Mouse (Mus musculus) thymus, adult 2 months (tissue): ENCODE measurements around the gene Adh7.

ENCODE experiments used
- CTCF ChIP-seq: fragments of 200-500 bp; IDR thresholded peaks from 2 replicates; pipeline ENCODE4 v1.5.1; 2012; ENCODE audit warnings: mild to moderate bottlenecking, control low read depth, low read length, moderate library complexity, borderline replicate concordance; ENCODE audit not compliant: control insufficient read depth, poor library complexity, insufficient read depth; ENCODE audit errors: extremely low read depth
- POLR2A ChIP-seq: fragments of 200-500 bp; IDR thresholded peaks from 2 replicates; pipeline ENCODE4 v1.6.1; 2012; ENCODE audit warnings: mild to moderate bottlenecking, low read length, control low read depth, moderate library complexity; ENCODE audit not compliant: control insufficient read depth, poor library complexity, insufficient read depth; ENCODE audit errors: extremely low read depth

DNA sequence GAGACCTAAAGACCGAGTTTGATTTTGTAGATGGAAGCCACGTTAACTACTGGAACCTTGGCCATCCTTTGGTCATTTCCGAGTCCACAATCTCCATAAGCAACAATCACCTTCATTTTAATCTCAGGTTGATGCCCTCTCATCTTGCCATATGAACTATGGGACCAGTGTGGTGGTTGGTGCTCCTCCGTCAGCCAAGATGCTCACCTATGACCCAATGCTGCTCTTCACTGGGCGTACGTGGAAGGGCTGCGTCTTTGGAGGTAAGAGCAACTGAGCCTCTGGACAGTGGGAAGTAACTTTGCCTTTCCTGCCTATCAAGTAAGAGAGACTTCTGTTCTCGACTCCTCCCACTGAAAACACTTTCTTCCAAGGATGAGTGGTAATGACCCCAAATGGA lies 10.2 kb downstream of the Adh7 start:
- no peak for TF ChIP-seq CTCF
- TF ChIP-seq POLR2A, result no peak
